Mouse (Mus musculus) heart, embryonic 10.5 days (tissue): ENCODE measurements around the gene Cenpm. TPM values are rescaled to one million over a fixed set of nuclear protein-coding genes. Genes with fewer than 3 reads are reported as not detected.
A peak's percentile ranks its signal among the peaks of the same experiment; 100 is the strongest.

Source experiments
- DNase-seq: peaks from one replicate; pipeline ENCODE4 v3.0.0-alpha.2; 2017; ENCODE audit warnings: low spot score
- H3K27ac ChIP-seq: fragments of 300-500 bp; sonication (generic); 2 replicates; pipeline ENCODE4 v1.5.1; 2016; ENCODE audit warnings: mild to moderate bottlenecking
- H3K27me3 ChIP-seq: fragments of 300-500 bp; sonication (generic); 2 replicates; pipeline ENCODE4 v1.6.1; 2016; ENCODE audit warnings: mild to moderate bottlenecking; ENCODE audit not compliant: poor library complexity, insufficient read depth, severe bottlenecking
- H3K36me3 ChIP-seq: fragments of 300-500 bp; sonication (generic); 2 replicates; pipeline ENCODE4 v1.6.1; 2016; ENCODE audit warnings: mild to moderate bottlenecking, moderate library complexity
- H3K4me1 ChIP-seq: fragments of 300-500 bp; sonication (generic); 2 replicates; pipeline ENCODE4 v1.6.1; 2016; ENCODE audit warnings: mild to moderate bottlenecking
- H3K4me3 ChIP-seq: fragments of 300-500 bp; sonication (generic); 2 replicates; pipeline ENCODE4 v1.5.1; 2016; ENCODE audit warnings: mild to moderate bottlenecking, moderate library complexity
- H3K9me3 ChIP-seq: fragments of 300-500 bp; sonication (generic); 2 replicates; pipeline ENCODE4 v1.6.1; 2016; ENCODE audit warnings: mild to moderate bottlenecking, moderate library complexity
- WGBS: fragments of 180-500 bp; shearing (Covaris S2); methylation state at CpG from one replicate; pipeline ENCODE4 v1.1.7; 2016; 5-methylcytosine and 5-hydroxymethylcytosine counted together
- polyA plus RNA-seq: library from polyadenylated mRNA; unstranded; fragments of >200 nt; fragmentation: Nextera tagmentation; extraction: Ambion mirVana; gene quantifications from 2 replicates; pipeline ENCODE4 v1.2.1, GENCODE M21; 2016

Cenpm gene
- 58.1 and 66.3 TPM in 2 replicates for polyA plus RNA-seq

DNA sequence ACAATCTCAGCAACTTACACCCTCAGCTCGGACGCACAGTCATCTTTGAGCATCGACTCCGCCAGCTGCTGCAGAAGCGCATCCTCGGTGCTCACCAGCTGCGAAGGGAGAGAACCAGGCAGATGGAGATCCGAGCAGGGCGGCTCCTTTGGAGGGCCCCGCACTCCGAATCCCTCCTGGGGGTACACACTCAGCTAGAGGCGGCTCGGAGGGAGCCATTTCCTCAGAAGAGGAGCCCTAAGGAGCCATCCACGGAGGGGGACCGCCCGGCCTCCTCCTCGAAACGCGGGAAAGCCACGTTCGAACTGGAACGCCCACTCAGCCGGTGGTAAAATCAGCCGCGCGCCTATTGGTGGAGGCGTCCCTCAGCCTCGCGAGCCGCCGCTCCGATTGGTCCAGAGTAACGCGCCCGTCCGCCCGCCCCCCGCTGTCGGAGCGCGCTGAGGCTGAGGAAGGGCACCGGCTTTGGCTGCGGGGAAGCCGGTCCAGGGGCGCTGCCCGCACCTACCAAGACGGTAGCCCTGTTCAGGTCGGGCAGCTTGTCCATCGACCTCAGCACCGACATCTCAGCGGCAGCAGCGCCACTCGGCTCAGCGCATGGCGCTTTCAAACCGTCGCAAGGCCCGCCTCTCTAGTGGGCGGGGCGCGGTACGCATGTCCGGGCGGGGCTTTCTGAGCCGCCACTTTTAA, at the start of gene Cenpm:
Gene Cenpm (minus strand): TSS at position 634 of the 690 bp plus-strand sequence.
- peaks cover 7% of the 10 kb centered on the region; the same call in 1 of the 2 replicates for H3K36me3 ChIP-seq
- under 1% methylated on average over 65 of the region's 65 CpGs for WGBS
- peak within 1 kb of the TSS; percentile 82 for H3K4me3 ChIP-seq

DNA sequence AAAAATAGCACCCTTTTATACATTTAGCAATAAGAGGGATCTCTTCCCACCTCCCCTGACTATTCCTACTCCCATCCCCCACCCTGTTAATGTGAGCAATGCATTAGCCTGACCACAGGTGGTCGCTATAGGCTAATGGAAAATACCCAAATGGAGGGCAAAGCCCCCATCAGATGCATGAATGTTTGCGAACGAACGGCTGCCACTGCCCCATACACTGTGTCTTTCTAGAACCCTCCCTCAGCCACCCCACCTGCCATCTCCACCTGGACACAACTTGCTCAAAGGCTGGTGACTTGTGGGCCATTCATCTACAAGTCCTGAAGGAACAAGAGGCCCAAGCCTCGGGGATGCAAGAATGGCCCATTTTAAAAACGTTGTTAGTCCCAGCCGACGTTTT, 49.5 kb upstream of the Cenpm start:
- H3K27ac ChIP-seq, result no peak overlapping the region
- DNase-seq, result no peak
- H3K36me3 ChIP-seq, result no peaks in the 10 kb centered on the region
- peaks cover 3% of the 10 kb centered on the region; the same call in 1 of the 2 replicates for H3K9me3 ChIP-seq
- H3K4me1 ChIP-seq, result peaks cover 19% of the 10 kb centered on the region
- WGBS, result 51% methylated on average over 8 of the region's 8 CpGs
- no peak overlapping the region for H3K4me3 ChIP-seq
- peaks cover 9% of the 10 kb centered on the region for H3K27me3 ChIP-seq

More for the DNA sequence above, at the start of gene Cenpm:
- DNase-seq, result peak; percentile 98
- peak within 1 kb of the TSS; percentile 92 for H3K27ac ChIP-seq
- H3K27me3 ChIP-seq, result no peaks in the 10 kb centered on the region
- H3K9me3 ChIP-seq, result no peaks in the 10 kb centered on the region
- H3K4me1 ChIP-seq, result peaks cover 7% of the 10 kb centered on the region

DNA sequence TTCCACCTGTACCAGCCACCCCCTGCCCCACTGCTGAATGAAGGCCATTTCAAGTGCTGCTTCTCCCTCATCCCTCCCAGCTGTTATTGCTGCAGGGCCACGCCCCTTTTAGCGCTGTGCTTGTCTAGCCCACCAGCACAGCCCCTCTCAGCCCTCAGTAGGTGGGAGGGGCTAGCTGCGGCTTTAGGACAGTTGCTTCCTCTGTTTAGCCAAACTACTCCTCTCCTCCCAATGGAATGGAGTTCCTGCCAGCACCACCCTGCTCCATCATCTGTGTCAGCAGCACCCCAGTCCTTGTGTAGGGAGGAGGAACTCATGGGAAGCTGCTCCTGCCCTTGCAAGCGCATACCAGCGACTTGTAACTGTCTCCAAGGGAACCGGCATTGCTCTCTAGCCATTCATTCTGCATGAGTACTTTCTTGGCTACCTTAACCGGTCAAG, 48.7 kb upstream of the Cenpm start:
- H3K9me3 ChIP-seq, result no peaks in the 10 kb centered on the region
- no peak overlapping the region for H3K27ac ChIP-seq
- H3K4me3 ChIP-seq, result peak overlapping the region; percentile 42
- 0 out of 2 replicates have a peak, but pooled peaks cover 4% of the 10 kb centered on the region for H3K27me3 ChIP-seq
- no peak for DNase-seq
- 12% methylated on average over 7 of the region's 7 CpGs for WGBS
- H3K4me1 ChIP-seq, result peaks cover 14% of the 10 kb centered on the region
- H3K36me3 ChIP-seq, result no peaks in the 10 kb centered on the region

DNA sequence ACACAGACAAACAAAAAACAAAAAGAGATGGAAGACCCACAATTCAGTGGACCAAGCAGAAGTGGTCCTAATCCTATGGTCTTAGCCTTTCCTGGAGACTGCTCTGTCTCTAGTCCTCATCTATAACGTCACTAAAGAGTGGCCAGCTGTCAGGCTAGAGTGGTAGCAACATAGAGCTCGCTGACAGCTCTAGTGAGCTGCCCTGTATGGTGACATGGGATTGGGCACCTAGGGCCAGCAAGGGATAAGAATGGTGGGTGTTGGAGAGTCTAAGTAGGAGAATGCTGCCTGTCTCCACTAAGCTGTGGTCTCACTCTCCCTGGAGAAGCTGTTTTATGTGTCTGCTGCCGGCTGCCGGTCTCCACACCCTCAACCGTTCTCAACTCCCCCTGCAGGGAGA, 48.3 kb upstream of the Cenpm start:
- Histone ChIP-seq H3K27me3 (0 out of 2 replicates have a peak, but pooled peaks cover 4% of the 10 kb centered on the region), H3K4me1 (peaks cover 14% of the 10 kb centered on the region), H3K36me3 (no peaks in the 10 kb centered on the region), H3K27ac (no peak overlapping the region), H3K9me3 (no peaks in the 10 kb centered on the region), H3K4me3 (peak overlapping the region; percentile 42)
- 15% methylated on average over 5 of the region's 5 CpGs for WGBS
- no peak for DNase-seq

DNA sequence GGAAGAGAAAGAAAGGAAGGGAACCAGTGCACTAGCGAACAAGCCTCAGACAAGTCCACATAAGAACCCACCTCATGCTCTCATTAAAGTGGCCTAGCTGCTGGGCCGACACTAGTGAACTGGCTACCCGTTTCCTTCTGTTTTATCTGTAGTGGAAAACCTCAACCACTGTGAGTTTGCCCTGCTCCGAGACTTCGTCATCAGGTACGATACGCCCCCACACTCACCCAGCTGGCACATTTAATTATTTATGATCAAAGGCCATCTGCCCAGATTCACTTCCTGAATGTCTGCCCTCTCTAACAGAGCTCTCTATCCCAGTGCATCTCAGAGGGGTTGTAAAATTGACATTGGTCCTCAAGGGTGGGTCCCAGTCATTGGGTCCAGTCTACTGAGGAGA, 45.7 kb upstream of the Cenpm start:
- no peaks in the 10 kb centered on the region for H3K36me3 ChIP-seq
- H3K27ac ChIP-seq, result no peak overlapping the region
- 85% methylated on average over 7 of the region's 7 CpGs for WGBS
- no peak for DNase-seq
- 0 out of 2 replicates have a peak, but pooled peaks cover 4% of the 10 kb centered on the region for H3K27me3 ChIP-seq
- no peaks in the 10 kb centered on the region for H3K9me3 ChIP-seq
- H3K4me1 ChIP-seq, result peaks cover 21% of the 10 kb centered on the region
- no peak overlapping the region for H3K4me3 ChIP-seq

DNA sequence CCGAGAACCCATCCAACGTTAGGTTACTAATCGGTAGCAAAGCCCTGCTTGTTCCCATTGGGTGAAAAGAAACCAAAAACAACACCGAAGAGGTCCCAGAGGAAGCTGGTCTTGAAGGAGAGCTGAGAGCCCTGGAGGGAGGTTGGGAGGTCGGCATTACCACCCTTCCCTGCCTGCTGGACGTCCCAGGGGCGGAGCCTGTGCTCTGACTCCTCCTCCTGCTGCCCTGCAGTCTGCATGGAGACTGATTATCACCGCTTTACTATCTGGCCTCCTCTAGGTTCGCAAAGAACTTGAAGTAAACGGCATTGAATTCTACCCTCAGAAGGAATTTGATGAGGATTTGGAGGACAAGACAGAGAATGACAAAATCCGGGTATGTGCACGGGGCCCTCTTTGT, 41.6 kb upstream of the Cenpm start:
- 50% methylated on average over 12 of the region's 12 CpGs for WGBS
- Histone ChIP-seq H3K4me3 (no peak overlapping the region), H3K27ac (no peak overlapping the region), H3K27me3 (no peaks in the 10 kb centered on the region), H3K4me1 (0 out of 2 replicates have a peak, but pooled peaks cover 7% of the 10 kb centered on the region), H3K36me3 (peaks cover 12% of the 10 kb centered on the region; the same call in 1 of the 2 replicates), H3K9me3 (no peaks in the 10 kb centered on the region)
- no peak for DNase-seq

DNA sequence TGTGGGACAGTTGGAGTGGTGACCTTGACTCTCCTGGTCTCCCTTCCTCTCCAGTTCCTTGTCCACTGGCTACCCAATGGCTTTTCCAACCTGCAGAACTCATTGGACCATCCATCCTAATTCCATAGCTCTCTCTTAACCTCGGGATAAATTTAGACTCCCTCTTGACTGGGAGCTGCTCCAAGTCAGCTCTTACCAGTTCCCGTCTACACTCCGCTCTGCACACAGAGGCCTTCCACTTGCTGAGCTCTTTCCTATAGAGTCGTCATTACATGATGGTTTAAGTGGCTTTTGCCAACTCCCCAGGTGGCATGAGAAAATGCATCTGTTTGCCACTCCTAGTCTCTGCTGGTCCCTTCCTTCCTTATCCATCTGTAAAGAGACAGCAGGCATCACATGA, 36.1 kb upstream of the Cenpm start:
- no peak overlapping the region for H3K4me3 ChIP-seq
- H3K9me3 ChIP-seq, result no peaks in the 10 kb centered on the region
- H3K27me3 ChIP-seq, result peaks cover 29% of the 10 kb centered on the region
- H3K36me3 ChIP-seq, result peaks cover 12% of the 10 kb centered on the region; the same call in 1 of the 2 replicates
- WGBS, result 45% methylated on average over 4 of the region's 4 CpGs
- DNase-seq, result no peak
- H3K4me1 ChIP-seq, result peaks cover 9% of the 10 kb centered on the region
- no peak overlapping the region for H3K27ac ChIP-seq

DNA sequence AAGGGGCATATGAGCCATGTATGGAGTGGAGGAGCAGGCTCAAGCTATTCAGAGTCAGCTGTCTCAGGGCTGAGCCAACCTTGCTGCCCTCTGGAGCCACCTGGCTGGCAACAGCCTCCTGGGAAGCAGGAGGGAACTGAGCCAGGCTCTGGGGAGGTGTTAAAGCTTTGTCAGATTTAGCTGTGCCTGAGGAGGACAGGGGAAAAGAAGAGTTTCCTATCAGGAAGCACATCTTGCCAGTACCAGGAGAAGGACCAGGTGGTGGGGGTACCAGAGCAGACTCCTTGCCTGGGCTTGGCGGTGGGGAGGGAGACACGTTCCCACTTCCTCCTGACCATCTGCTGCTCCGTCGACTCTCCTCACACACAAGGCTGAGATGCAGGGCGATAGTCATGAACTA, 33.0 kb upstream of the Cenpm start:
- WGBS, result 59% methylated on average over 5 of the region's 5 CpGs
- Histone ChIP-seq H3K9me3 (no peaks in the 10 kb centered on the region), H3K27ac (no peak overlapping the region), H3K27me3 (peaks cover 59% of the 10 kb centered on the region), H3K36me3 (0 out of 2 replicates have a peak, but pooled peaks cover 3% of the 10 kb centered on the region), H3K4me3 (no peak overlapping the region), H3K4me1 (peaks cover 24% of the 10 kb centered on the region)
- no peak for DNase-seq

DNA sequence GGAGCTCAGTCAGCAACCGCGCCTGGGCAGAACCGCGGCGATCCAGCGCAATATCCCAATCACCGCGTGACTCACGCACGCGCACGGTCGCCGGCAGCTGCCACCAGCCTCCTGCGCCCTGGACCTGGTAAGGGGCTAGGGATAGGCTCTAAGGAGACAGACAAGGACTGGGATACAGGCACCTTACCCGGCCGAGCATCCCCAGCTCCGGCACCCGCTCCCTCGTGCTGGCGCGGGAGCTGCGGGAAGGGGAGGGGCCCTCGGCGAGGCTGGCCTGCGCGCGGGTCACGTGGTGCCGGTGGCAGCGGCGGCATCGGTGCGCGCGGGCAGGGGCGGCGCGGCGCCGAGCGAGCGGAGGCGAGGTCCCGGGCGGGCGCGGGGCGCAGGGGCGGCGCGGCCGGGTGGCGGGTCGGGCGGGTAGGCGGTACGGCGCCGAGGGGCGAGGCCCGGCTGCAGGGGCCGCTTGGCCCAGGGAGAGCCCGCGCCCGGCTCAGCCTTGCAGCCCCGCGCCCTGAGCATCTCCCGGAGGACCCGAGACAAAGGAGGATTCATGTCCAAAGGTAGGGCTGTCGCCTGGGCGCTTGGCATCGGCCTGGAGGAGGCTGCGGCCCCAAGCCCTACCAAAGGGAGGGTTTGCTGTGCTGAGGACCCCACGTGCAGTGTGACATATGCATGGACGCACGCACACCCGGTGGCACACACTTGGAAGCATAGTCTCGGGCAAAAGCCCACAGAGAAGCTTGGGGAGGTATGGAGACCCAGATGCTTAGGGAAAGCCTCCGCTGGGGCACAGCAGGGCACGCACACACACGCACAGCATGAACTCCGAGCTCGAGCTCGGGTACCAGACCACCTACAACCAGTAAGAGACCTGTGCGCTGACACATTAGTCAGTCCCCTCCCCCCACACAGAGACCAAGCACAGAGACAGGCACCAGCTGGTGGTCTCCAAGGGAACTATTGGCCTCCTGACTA, 30.7 kb upstream of the Cenpm start:
- WGBS, result under 1% methylated on average over 85 of the region's 86 CpGs
- Histone ChIP-seq H3K4me3 (peak overlapping the region; percentile 71), H3K27me3 (peaks cover 74% of the 10 kb centered on the region), H3K36me3 (no peaks in the 10 kb centered on the region), H3K4me1 (peaks cover 25% of the 10 kb centered on the region), H3K9me3 (no peaks in the 10 kb centered on the region), H3K27ac (peak overlapping the region; percentile 79)
- no peak for DNase-seq

DNA sequence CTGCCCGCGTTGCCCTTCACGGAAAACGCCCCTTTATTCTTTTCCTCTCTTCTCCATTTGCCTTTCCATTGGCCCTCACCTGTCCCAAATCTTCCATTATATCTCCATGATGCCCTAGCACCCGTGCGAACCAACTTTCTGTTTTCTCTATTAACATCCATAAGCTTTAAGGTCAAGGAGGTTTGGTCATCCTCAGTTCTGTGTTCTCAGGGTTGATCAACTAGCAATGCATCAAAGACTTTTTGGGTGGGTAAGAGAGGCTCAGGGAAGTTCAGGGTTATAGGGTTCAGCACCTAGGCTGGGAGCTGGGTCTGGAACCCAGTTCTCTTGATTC, 30.0 kb upstream of the Cenpm start, which contains the start of gene Sept3:
Gene Sept3 (plus strand): TSS at position 301 of the 334 bp plus-strand sequence.
- WGBS, result 26% methylated on average over 6 of the region's 6 CpGs
- Histone ChIP-seq H3K27me3 (peaks cover 80% of the 10 kb centered on the region), H3K9me3 (no peaks in the 10 kb centered on the region), H3K36me3 (no peaks in the 10 kb centered on the region), H3K4me3 (peak within 1 kb of the TSS; percentile 71), H3K4me1 (peaks cover 31% of the 10 kb centered on the region), H3K27ac (peak within 1 kb of the TSS; percentile 79)
- no peak for DNase-seq

DNA sequence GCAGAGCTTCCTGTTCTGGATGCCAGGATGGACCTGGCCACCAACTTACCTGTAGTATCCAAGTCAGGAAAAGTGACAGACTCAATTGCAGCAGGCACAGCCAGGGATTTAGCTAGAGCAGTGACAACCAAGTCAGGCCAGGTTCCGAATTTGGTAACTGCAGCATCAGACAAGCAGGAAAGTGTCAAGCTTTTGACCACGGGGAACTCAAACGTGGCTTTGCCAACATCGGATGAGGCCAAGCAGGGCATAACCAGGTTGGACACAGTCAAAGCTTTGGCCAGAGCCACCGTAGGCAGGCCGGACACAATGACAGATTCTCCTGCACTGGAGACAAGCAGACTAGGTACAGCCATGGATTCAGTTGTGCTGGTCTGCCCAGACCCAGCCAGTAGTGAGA, 27.7 kb upstream of the Cenpm start:
- H3K4me1 ChIP-seq, result peaks cover 39% of the 10 kb centered on the region
- no peak overlapping the region for H3K27ac ChIP-seq

DNA sequence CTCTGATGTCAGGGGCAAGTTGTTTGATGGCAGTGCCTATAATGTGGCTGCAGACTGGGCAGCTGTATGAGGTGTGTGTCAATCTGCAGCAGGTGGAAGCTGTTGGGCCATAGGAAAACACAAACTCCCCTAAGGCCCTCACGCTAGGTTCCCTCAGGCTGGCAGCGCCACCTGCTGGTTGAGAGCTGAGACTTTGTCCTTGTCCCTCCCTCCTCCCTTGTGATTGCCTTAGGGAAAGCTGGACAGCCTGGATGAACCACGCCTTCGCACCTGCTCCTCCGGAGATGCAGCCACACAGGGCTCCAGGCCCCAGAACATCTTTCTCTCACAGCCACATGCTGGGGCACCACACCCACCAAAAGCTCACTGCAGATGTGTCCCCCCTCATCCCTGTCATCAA, 26.7 kb upstream of the Cenpm start:
- H3K27me3 ChIP-seq, result peaks cover 67% of the 10 kb centered on the region
- no peak overlapping the region for H3K4me3 ChIP-seq

More for the DNA sequence above, 27.7 kb upstream of the Cenpm start:
- WGBS, result 70% methylated on average over 6 of the region's 6 CpGs
- Histone ChIP-seq H3K4me3 (no peak overlapping the region), H3K27me3 (peaks cover 78% of the 10 kb centered on the region), H3K9me3 (no peaks in the 10 kb centered on the region), H3K36me3 (no peaks in the 10 kb centered on the region)
- DNase-seq, result no peak

DNA sequence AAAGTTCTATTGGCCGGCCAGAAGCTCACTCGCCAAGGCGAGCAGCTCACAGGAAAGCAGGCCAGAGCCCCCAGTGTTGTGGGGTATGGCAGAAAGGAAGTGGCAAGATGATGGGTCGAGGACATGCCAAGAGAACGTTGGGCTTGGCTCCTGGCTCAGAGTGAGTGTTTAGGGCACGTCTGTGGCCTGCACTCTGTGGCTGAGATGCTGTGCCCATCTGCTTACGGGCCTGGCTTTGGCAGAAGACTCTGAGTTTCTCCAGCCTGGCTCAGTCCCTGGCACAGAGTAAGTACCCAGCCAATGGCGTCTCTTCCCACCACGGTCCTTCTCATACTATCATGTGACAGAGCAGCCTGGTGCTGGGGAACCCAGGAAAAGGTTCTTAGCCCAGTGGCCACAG, 24.2 kb upstream of the Cenpm start:
- WGBS, result 83% methylated on average over 9 of the region's 9 CpGs

More for the DNA sequence above, 26.7 kb upstream of the Cenpm start:
- WGBS, result 8% methylated on average over 5 of the region's 5 CpGs
- Histone ChIP-seq H3K9me3 (no peaks in the 10 kb centered on the region), H3K27ac (peak overlapping the region; percentile 10; the same call in 1 of the 2 replicates), H3K4me1 (peaks cover 39% of the 10 kb centered on the region), H3K36me3 (no peaks in the 10 kb centered on the region)
- no peak for DNase-seq

More for the DNA sequence above, 24.2 kb upstream of the Cenpm start:
- Histone ChIP-seq H3K27ac (no peak overlapping the region), H3K36me3 (no peaks in the 10 kb centered on the region), H3K4me1 (peaks cover 29% of the 10 kb centered on the region), H3K27me3 (peaks cover 48% of the 10 kb centered on the region), H3K4me3 (no peak overlapping the region), H3K9me3 (no peaks in the 10 kb centered on the region)
- DNase-seq, result no peak
